Mouse (Mus musculus): Measurements from ENCODE around the gene Synpo2. TPM values are rescaled to one million over a fixed set of nuclear protein-coding genes. Genes with fewer than 3 reads are reported as not detected.

Gene Synpo2
- polyA plus RNA-seq, 1 experiment from 2014 or later = 1.1 TPM

- Histone ChIP-seq H3K9me3 (replicated peaks; ENCODE audit: control insufficient read depth, low read length) (no peaks in the 10 kb centered on the region), H3K27me3 (replicated peaks; ENCODE audit: control insufficient read depth, insufficient read depth, low read length) (no peaks in the 10 kb centered on the region), H3K27ac (ENCODE audit: low read depth, low read length) (no peak overlapping the region), H3K9ac (ENCODE audit: low read length) (no peak overlapping the region), H3K4me1 (ENCODE audit: control insufficient read depth, insufficient read depth, low read length) (no peaks in the 10 kb centered on the region), H3K4me3 (ENCODE audit: low read depth, low read length) (no peak overlapping the region), H3K36me3 (ENCODE audit: control insufficient read depth, insufficient read depth, low read length) (no peaks in the 10 kb centered on the region), H3K4me2 (ENCODE audit: low read length) (no peak overlapping the region)
- DNase-seq (ENCODE audit: low spot score) (no peak), ATAC-seq (no peak)
- WGBS = 82% methylated on average over 16 of the region's 16 CpGs
Observed at GRCm38 (mm10) chr3:123085871-123086501, 150.0 kb downstream of the Synpo2 start.

DNA sequence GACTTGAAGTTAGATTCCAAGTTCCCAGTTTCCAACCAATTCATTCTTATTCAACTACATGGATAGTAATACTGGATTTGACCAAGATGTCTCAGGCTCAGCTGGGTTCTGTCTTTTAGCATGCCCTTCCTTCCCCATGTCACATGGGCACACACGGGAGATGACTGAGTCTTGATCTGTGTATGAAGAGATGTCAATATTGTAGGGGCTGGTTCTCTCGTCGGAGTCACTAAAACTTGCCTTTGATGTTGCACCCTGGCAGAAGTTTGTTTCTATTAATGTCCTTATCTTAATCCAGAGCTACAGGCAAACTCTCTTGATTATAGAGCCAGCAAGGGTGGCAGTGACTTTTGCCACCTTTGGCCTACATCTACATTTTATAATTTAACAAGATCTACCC lies 154.3 kb downstream of the Synpo2 start:
- no peak for ATAC-seq
- no peaks in the 10 kb centered on the region for H3K36me3 ChIP-seq (ENCODE audit: control insufficient read depth, insufficient read depth, low read length)
- WGBS = 94% methylated on average over 3 of the region's 3 CpGs

DNA sequence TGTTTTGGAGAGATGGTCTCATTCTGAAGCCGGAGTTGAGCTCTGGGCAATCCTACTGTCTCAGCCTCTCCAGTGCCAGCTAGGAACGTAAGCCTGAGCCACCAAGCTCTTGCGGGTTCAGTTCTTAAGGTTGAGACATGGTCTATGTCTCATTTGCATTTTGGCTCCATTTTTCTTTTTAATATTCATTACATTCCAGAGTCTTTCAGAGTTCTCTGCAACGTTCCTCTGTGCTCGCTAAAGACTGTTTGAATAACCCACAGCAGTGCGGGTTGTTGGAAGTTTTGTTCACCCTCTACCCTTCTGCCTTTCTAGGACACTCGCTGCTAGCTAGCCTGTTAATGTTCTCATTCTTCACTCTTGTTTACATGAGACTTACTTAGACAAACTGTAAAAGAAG lies 155.0 kb downstream of the Synpo2 start:
- no peaks in the 10 kb centered on the region for H3K4me1 ChIP-seq (ENCODE audit: control insufficient read depth, insufficient read depth, low read length)

More for the DNA sequence above, 154.3 kb downstream of the Synpo2 start:
- no peak overlapping the region for H3K4me3 ChIP-seq (ENCODE audit: low read depth, low read length)
- H3K4me1 ChIP-seq (ENCODE audit: control insufficient read depth, insufficient read depth, low read length) = no peaks in the 10 kb centered on the region
- H3K27me3 ChIP-seq (replicated peaks; ENCODE audit: control insufficient read depth, insufficient read depth, low read length) = no peaks in the 10 kb centered on the region
- H3K27ac ChIP-seq (ENCODE audit: low read depth, low read length) = no peak overlapping the region; the same call in 1 of the 2 replicates
- H3K9ac ChIP-seq (ENCODE audit: low read length) = no peak overlapping the region
- no peak overlapping the region for H3K4me2 ChIP-seq (ENCODE audit: low read length)
- no peaks in the 10 kb centered on the region for H3K9me3 ChIP-seq (replicated peaks; ENCODE audit: control insufficient read depth, low read length)
- DNase-seq (ENCODE audit: low spot score) = no peak

DNA sequence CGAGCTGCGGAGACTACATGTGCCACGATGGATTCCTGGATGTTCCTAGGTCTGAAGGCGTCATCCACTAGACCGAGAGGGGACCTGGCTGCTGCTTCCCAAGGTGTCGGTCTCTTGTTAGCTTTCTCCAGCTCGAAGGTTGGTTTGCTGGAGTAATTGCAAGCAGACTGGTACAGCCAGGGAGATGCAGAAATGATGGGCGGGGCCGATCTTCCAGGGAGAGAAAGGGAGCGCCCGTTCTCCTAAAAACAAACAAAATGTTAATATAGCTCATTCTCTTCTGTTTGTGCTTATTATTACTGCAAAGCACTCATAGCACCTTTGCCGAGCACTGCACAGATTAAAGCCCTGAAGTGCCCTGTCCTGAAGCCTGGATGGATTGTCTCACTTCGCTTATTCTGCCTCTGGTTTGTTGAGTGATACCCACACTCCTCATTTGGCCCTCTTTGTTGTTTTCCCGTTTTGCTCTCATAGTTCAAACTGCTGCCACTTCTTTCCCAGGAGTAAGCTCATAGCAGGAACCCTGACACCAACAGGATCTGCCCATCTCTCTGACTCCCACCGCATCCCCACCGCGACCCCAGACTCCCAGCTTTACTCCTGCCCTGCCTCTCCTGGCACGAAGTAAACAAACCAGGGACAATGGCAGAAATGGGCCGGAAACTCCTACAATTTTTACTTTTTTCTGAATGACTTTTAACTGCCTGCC lies 155.8 kb downstream of the Synpo2 start:
- H3K4me3 ChIP-seq (ENCODE audit: low read depth, low read length) = no peak overlapping the region
- no peak for ATAC-seq
- H3K27me3 ChIP-seq (replicated peaks; ENCODE audit: control insufficient read depth, insufficient read depth, low read length) = no peaks in the 10 kb centered on the region
- H3K4me1 ChIP-seq (ENCODE audit: control insufficient read depth, insufficient read depth, low read length) = no peaks in the 10 kb centered on the region
- WGBS = 83% methylated on average over 19 of the region's 19 CpGs
- DNase-seq (ENCODE audit: low spot score) = no peak
- H3K4me2 ChIP-seq (ENCODE audit: low read length) = no peak overlapping the region
- H3K36me3 ChIP-seq (ENCODE audit: control insufficient read depth, insufficient read depth, low read length) = no peaks in the 10 kb centered on the region
- H3K27ac ChIP-seq (ENCODE audit: low read depth, low read length) = no peak overlapping the region
- no peak overlapping the region for H3K9ac ChIP-seq (ENCODE audit: low read length)
- no peaks in the 10 kb centered on the region for H3K9me3 ChIP-seq (replicated peaks; ENCODE audit: control insufficient read depth, low read length)

More for the DNA sequence above, 155.0 kb downstream of the Synpo2 start:
- Histone ChIP-seq H3K4me3 (ENCODE audit: low read depth, low read length) (no peak overlapping the region), H3K36me3 (ENCODE audit: control insufficient read depth, insufficient read depth, low read length) (no peaks in the 10 kb centered on the region), H3K9me3 (replicated peaks; ENCODE audit: control insufficient read depth, low read length) (no peaks in the 10 kb centered on the region), H3K27ac (ENCODE audit: low read depth, low read length) (no peak overlapping the region; the same call in 1 of the 2 replicates), H3K4me2 (ENCODE audit: low read length) (no peak overlapping the region), H3K27me3 (replicated peaks; ENCODE audit: control insufficient read depth, insufficient read depth, low read length) (no peaks in the 10 kb centered on the region), H3K9ac (ENCODE audit: low read length) (no peak overlapping the region)
- peak; percentile 44 for ATAC-seq
- WGBS = 44% methylated on average over 7 of the region's 7 CpGs
- peak; percentile 40 for DNase-seq (ENCODE audit: low spot score)

DNA sequence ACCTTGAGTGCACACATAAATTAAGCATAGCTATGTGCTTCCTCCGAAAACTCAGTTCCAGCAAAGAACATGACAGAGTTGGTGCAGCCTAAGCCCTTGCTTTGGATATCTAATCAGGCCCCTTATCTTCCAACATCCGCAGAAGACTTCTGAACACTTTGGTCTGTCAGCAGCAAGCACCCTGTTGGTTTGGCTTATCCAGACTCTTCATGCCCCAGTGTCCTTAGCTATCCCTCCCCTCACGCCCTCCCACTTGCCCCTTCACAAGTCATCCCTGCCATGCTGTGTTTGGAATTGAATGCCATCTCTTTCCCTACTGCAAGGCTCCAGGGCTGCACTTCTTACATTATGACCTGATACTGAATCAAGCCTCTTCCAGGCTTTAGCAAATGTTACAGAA lies 160.2 kb downstream of the Synpo2 start:
- DNase-seq (ENCODE audit: low spot score) (no peak), ATAC-seq (no peak)
- no peak overlapping the region for H3K27ac ChIP-seq (ENCODE audit: low read depth, low read length)

DNA sequence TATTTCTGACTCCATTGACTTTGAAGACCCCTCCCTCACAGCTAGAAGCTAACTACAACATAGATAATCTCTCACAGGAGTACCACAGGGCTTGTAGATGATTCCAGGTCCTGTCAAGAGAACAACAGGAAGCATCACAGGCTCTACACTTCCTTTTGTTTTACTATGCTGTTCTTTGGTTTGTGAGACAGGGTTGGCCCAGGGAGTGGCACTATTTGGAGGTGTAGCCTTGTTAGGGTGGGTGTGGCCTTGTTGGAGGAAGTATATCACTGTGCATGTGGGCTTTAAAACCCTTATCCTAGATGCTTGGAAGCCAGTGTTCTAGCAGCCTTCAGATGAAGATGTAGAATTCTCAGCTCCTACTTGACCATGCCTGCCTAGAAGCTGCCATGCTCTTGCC lies 160.9 kb downstream of the Synpo2 start:
- H3K9ac ChIP-seq (ENCODE audit: low read length) = no peak overlapping the region
- no peak for DNase-seq (ENCODE audit: low spot score)
- no peak overlapping the region for H3K4me2 ChIP-seq (ENCODE audit: low read length)
- no peak overlapping the region for H3K27ac ChIP-seq (ENCODE audit: low read depth, low read length)
- no peak for ATAC-seq
- no peaks in the 10 kb centered on the region for H3K4me1 ChIP-seq (ENCODE audit: control insufficient read depth, insufficient read depth, low read length)
- no peaks in the 10 kb centered on the region for H3K27me3 ChIP-seq (replicated peaks; ENCODE audit: control insufficient read depth, insufficient read depth, low read length)
- no peaks in the 10 kb centered on the region for H3K36me3 ChIP-seq (ENCODE audit: control insufficient read depth, insufficient read depth, low read length)
- H3K9me3 ChIP-seq (replicated peaks; ENCODE audit: control insufficient read depth, low read length) = no peaks in the 10 kb centered on the region
- H3K4me3 ChIP-seq (ENCODE audit: low read depth, low read length) = no peak overlapping the region

More for the DNA sequence above, 160.2 kb downstream of the Synpo2 start:
- no peaks in the 10 kb centered on the region for H3K9me3 ChIP-seq (replicated peaks; ENCODE audit: control insufficient read depth, low read length)
- no peaks in the 10 kb centered on the region for H3K27me3 ChIP-seq (replicated peaks; ENCODE audit: control insufficient read depth, insufficient read depth, low read length)
- 91% methylated on average over 3 of the region's 3 CpGs for WGBS
- no peaks in the 10 kb centered on the region for H3K36me3 ChIP-seq (ENCODE audit: control insufficient read depth, insufficient read depth, low read length)
- H3K4me1 ChIP-seq (ENCODE audit: control insufficient read depth, insufficient read depth, low read length) = no peaks in the 10 kb centered on the region
- no peak overlapping the region for H3K4me3 ChIP-seq (ENCODE audit: low read depth, low read length)
- H3K9ac ChIP-seq (ENCODE audit: low read length) = no peak overlapping the region
- H3K4me2 ChIP-seq (ENCODE audit: low read length) = no peak overlapping the region

- H3K27ac ChIP-seq (ENCODE audit: low read depth, low read length) = no peak overlapping the region
- DNase-seq (ENCODE audit: low spot score) (no peak), ATAC-seq (no peak)
- H3K4me3 ChIP-seq (ENCODE audit: low read depth, low read length) = no peak overlapping the region
- H3K9me3 ChIP-seq (replicated peaks; ENCODE audit: control insufficient read depth, low read length) = no peaks in the 10 kb centered on the region
- no peaks in the 10 kb centered on the region for H3K36me3 ChIP-seq (ENCODE audit: control insufficient read depth, insufficient read depth, low read length)
- H3K27me3 ChIP-seq (replicated peaks; ENCODE audit: control insufficient read depth, insufficient read depth, low read length) = no peaks in the 10 kb centered on the region
- no peak overlapping the region for H3K4me2 ChIP-seq (ENCODE audit: low read length)
- no peak overlapping the region for H3K9ac ChIP-seq (ENCODE audit: low read length)
- H3K4me1 ChIP-seq (ENCODE audit: control insufficient read depth, insufficient read depth, low read length) = no peaks in the 10 kb centered on the region
Observed at GRCm38 (mm10) chr3:123073351-123073750, 162.6 kb downstream of the Synpo2 start.

- no peak overlapping the region for H3K4me3 ChIP-seq (ENCODE audit: low read depth, low read length)
- H3K27ac ChIP-seq (ENCODE audit: low read depth, low read length) = no peak overlapping the region
- H3K9ac ChIP-seq (ENCODE audit: low read length) = no peak overlapping the region
- no peak overlapping the region for H3K4me2 ChIP-seq (ENCODE audit: low read length)
- no peak for DNase-seq (ENCODE audit: low spot score)
- no peaks in the 10 kb centered on the region for H3K4me1 ChIP-seq (ENCODE audit: control insufficient read depth, insufficient read depth, low read length)
- H3K9me3 ChIP-seq (replicated peaks; ENCODE audit: control insufficient read depth, low read length) = no peaks in the 10 kb centered on the region; the same call in 1 of the 2 replicates
- no peaks in the 10 kb centered on the region for H3K27me3 ChIP-seq (replicated peaks; ENCODE audit: control insufficient read depth, insufficient read depth, low read length)
- H3K36me3 ChIP-seq (ENCODE audit: control insufficient read depth, insufficient read depth, low read length) = no peaks in the 10 kb centered on the region
- no CpG with 5 or more reads among the region's 1 CpGs for WGBS
- no peak for ATAC-seq
Observed at GRCm38 (mm10) chr3:123072472-123072871, 163.5 kb downstream of the Synpo2 start.

DNA sequence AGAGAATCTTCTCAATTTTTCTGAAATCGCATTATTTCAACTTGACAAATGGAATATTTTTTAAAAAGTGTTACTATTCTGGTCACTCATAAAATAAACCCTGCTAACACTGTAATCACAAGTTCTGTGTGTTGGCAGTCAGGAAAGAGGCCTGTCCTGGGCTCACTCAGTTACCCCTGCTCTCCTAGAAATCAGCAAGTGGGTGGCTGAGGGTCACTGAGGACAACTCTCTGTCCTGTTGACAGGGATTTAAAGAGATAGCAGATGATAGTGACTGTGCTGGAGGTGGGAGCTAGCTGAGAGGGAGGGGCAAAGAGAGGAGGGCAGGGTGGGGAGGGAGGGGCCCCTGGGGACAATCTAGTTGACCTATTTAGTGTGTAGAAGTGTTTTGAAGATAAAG lies 165.0 kb downstream of the Synpo2 start:
- H3K9me3 ChIP-seq (replicated peaks; ENCODE audit: control insufficient read depth, low read length) = no peaks in the 10 kb centered on the region; the same call in 1 of the 2 replicates
- H3K27ac ChIP-seq (ENCODE audit: low read depth, low read length) = no peak overlapping the region
- ATAC-seq (no peak), DNase-seq (ENCODE audit: low spot score) (no peak)
- WGBS = 96% methylated on average over 1 of the region's 1 CpGs
- no peaks in the 10 kb centered on the region for H3K4me1 ChIP-seq (ENCODE audit: control insufficient read depth, insufficient read depth, low read length)
- no peak overlapping the region for H3K4me3 ChIP-seq (ENCODE audit: low read depth, low read length)
- H3K36me3 ChIP-seq (ENCODE audit: control insufficient read depth, insufficient read depth, low read length) = no peaks in the 10 kb centered on the region
- H3K9ac ChIP-seq (ENCODE audit: low read length) = no peak overlapping the region
- no peaks in the 10 kb centered on the region for H3K27me3 ChIP-seq (replicated peaks; ENCODE audit: control insufficient read depth, insufficient read depth, low read length)
- no peak overlapping the region for H3K4me2 ChIP-seq (ENCODE audit: low read length)
